Mouse (Mus musculus): Measurements from ENCODE around the gene Map3k14. TPM values are rescaled to one million over a fixed set of nuclear protein-coding genes. Genes with fewer than 3 reads are reported as not detected.

Map3k14 gene
- total and polyA plus RNA-seq, 2 experiments from 2014 or later, result 1.3 to 9.4 TPM

DNA sequence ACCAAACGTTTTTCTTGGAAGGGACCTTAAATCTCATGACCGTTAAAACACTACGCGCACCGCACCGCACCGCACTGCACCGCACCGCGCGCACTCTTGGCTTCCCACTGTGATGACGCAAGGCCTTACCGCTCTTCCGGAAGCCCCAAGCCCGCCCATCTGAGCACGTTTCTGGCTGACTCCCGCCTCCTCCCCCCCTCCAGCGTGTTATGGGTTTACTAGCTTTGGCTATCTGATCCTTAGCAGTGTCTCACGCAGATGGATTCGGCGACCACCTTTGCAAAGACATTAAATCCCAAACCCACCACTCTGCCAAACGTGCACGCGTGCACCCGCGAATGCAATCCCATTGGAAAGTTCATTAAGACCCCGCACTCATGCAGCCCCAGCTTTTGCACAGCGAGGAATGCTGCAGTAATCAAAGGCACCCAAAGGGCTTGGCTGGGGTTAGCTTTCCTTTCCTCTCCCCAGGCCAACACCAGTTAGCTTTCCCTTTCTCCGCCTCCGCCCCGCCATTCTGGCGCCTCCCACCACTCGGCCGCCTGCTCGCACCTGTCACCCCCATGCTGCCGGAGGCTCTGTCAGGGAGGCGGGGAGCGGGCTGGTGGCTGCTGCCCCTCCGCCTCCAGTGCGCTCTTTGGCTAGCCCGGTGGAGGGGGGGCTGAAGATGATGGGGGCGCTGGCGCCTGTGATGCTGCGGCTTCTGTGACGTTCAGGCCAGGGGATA is 49.3 kb downstream of the Map3k14 start, which contains the start of gene Spata32:
TSS of gene Spata32 (minus strand) at position 643 of the 727 bp plus-strand sequence.
- peak within 1 kb of the TSS; percentile 81 for H3K4me2 ChIP-seq (ENCODE audit: low read depth, low read length)
- WGBS, result under 1% methylated on average over 45 of the region's 45 CpGs
- peaks cover 17% of the 10 kb centered on the region for H3K36me3 ChIP-seq (replicated peaks; ENCODE audit: control insufficient read depth, insufficient read depth, low read length)
- TF ChIP-seq EP300 (IDR thresholded peaks at IDR 0.05; ENCODE audit: low read depth), result no peak
- no peak for TF ChIP-seq CTCF (IDR thresholded peaks at IDR 0.05; ENCODE audit: low read depth)
- peak within 1 kb of the TSS; percentile 48 for H3K4me3 ChIP-seq (ENCODE audit: low read depth, low read length)
- peak within 1 kb of the TSS; percentile 39 for H3K9ac ChIP-seq (replicated peaks; ENCODE audit: low read depth, low read length)
- H3K4me1 ChIP-seq (ENCODE audit: control insufficient read depth, insufficient read depth), result peaks cover 3% of the 10 kb centered on the region; the same call in 1 of the 2 replicates
- ATAC-seq (ENCODE audit: insufficient read depth, low read depth) (peak; percentile 61), DNase-seq (ENCODE audit: low spot score) (peak; percentile 31)
- H3K27ac ChIP-seq (ENCODE audit: low read depth), result no peak within 1 kb of the TSS
- no peaks in the 10 kb centered on the region for H3K27me3 ChIP-seq (ENCODE audit: control insufficient read depth, insufficient read depth, low read length)
- peaks cover 6% of the 10 kb centered on the region; the same call in 1 of the 2 replicates for H3K9me3 ChIP-seq (replicated peaks; ENCODE audit: control insufficient read depth, low read length)

DNA sequence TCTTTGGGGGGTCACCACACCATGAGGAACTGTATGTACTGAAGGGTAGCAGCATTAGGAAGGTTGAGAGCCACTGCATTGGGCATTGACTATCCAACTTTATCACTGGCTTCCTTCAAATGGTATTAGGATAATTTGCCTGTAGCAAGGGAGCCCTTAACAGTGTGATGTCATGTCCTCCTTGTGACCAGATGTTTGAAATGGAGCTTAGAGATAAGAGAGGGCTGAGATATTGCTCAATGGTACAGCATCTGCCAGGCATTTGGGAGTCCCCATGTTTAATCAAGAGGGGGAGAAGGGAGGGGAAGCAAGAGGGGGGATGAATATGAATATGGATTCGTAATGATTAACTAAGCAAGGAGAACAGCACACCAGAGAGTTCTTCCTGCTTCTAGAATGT is 51.9 kb downstream of the Map3k14 start:
- H3K4me1 ChIP-seq (ENCODE audit: control insufficient read depth, insufficient read depth), result peaks cover 3% of the 10 kb centered on the region; the same call in 1 of the 2 replicates
- DNase-seq (ENCODE audit: low spot score) (no peak), ATAC-seq (ENCODE audit: insufficient read depth, low read depth) (no peak)
- TF ChIP-seq CTCF (IDR thresholded peaks at IDR 0.05; ENCODE audit: low read depth) (no peak), EP300 (IDR thresholded peaks at IDR 0.05; ENCODE audit: low read depth) (no peak)
- H3K36me3 ChIP-seq (replicated peaks; ENCODE audit: control insufficient read depth, insufficient read depth, low read length), result peaks cover under 1% of the 10 kb centered on the region
- no peaks in the 10 kb centered on the region for H3K27me3 ChIP-seq (ENCODE audit: control insufficient read depth, insufficient read depth, low read length)
- peaks cover 6% of the 10 kb centered on the region; the same call in 1 of the 2 replicates for H3K9me3 ChIP-seq (replicated peaks; ENCODE audit: control insufficient read depth, low read length)
- H3K4me3 ChIP-seq (ENCODE audit: low read depth, low read length), result no peak overlapping the region
- 75% methylated on average over 1 of the region's 1 CpGs for WGBS
- H3K9ac ChIP-seq (replicated peaks; ENCODE audit: low read depth, low read length), result no peak overlapping the region
- H3K27ac ChIP-seq (ENCODE audit: low read depth), result no peak overlapping the region
- H3K4me2 ChIP-seq (ENCODE audit: low read depth, low read length), result no peak overlapping the region

DNA sequence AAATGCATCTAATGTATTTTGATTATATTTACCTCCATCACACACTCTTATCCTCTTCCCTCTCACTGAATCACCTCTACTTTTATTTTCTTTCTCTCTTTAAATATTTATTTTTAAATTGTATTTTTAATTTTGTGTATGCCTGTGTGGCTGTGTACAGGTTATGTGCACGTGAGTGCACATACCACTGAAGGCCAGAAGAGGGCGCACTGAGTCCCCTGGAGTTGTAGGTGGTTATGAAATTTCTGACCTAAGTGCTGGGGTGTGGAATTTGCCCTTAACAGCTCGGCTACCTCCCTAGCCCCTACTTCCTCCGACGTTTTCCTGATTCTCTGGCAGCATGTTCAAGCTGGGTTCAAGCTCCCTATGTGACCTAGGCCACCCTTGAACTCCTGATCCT is 53.6 kb downstream of the Map3k14 start:
- no peak for DNase-seq (ENCODE audit: low spot score)
- H3K9me3 ChIP-seq (replicated peaks; ENCODE audit: control insufficient read depth, low read length), result peaks cover 6% of the 10 kb centered on the region; the same call in 1 of the 2 replicates
- no peak for ATAC-seq (ENCODE audit: insufficient read depth, low read depth)
- TF ChIP-seq CTCF (IDR thresholded peaks at IDR 0.05; ENCODE audit: low read depth), result no peak
- TF ChIP-seq EP300 (IDR thresholded peaks at IDR 0.05; ENCODE audit: low read depth), result no peak
- H3K4me1 ChIP-seq (ENCODE audit: control insufficient read depth, insufficient read depth), result peaks cover 3% of the 10 kb centered on the region; the same call in 1 of the 2 replicates
- no peaks in the 10 kb centered on the region for H3K36me3 ChIP-seq (replicated peaks; ENCODE audit: control insufficient read depth, insufficient read depth, low read length)
- no peak overlapping the region for H3K4me2 ChIP-seq (ENCODE audit: low read depth, low read length)
- no peak overlapping the region for H3K9ac ChIP-seq (replicated peaks; ENCODE audit: low read depth, low read length)
- H3K27me3 ChIP-seq (ENCODE audit: control insufficient read depth, insufficient read depth, low read length), result no peaks in the 10 kb centered on the region
- no peak overlapping the region for H3K27ac ChIP-seq (ENCODE audit: low read depth)
- no peak overlapping the region for H3K4me3 ChIP-seq (ENCODE audit: low read depth, low read length)
- WGBS, result 84% methylated on average over 5 of the region's 5 CpGs

DNA sequence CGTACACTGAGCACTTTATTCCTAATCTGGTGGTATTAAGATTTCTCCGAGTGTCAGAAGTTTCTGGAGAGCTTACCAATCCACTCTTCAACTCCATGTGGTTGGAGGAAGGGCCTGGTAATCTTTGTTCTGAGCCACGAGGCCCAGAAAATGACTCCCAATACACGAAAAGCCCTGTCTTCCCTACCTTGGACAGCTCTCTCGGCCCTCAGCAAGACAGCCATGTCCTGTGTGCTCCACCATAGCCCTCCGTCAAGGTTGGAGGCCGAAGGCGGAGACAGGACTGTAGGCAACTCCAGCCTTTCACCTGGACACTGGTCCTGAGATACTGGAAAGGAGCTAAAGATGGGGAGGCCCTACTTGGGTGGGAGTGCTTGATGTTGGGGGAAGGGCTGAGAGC is 57.0 kb downstream of the Map3k14 start:
- WGBS, result 51% methylated on average over 8 of the region's 8 CpGs
- H3K9ac ChIP-seq (replicated peaks; ENCODE audit: low read depth, low read length), result no peak overlapping the region
- no peak for DNase-seq (ENCODE audit: low spot score)
- H3K4me2 ChIP-seq (ENCODE audit: low read depth, low read length), result no peak overlapping the region
- ATAC-seq (ENCODE audit: insufficient read depth, low read depth), result no peak
- no peaks in the 10 kb centered on the region for H3K4me1 ChIP-seq (ENCODE audit: control insufficient read depth, insufficient read depth)
- peaks cover 6% of the 10 kb centered on the region; the same call in 1 of the 2 replicates for H3K9me3 ChIP-seq (replicated peaks; ENCODE audit: control insufficient read depth, low read length)
- no peak overlapping the region for H3K4me3 ChIP-seq (ENCODE audit: low read depth, low read length)
- TF ChIP-seq EP300 (IDR thresholded peaks at IDR 0.05; ENCODE audit: low read depth) (no peak), CTCF (IDR thresholded peaks at IDR 0.05; ENCODE audit: low read depth) (no peak)
- no peaks in the 10 kb centered on the region for H3K36me3 ChIP-seq (replicated peaks; ENCODE audit: control insufficient read depth, insufficient read depth, low read length)
- no peaks in the 10 kb centered on the region; the same call in 1 of the 2 replicates for H3K27me3 ChIP-seq (ENCODE audit: control insufficient read depth, insufficient read depth, low read length)
- no peak overlapping the region for H3K27ac ChIP-seq (ENCODE audit: low read depth)

DNA sequence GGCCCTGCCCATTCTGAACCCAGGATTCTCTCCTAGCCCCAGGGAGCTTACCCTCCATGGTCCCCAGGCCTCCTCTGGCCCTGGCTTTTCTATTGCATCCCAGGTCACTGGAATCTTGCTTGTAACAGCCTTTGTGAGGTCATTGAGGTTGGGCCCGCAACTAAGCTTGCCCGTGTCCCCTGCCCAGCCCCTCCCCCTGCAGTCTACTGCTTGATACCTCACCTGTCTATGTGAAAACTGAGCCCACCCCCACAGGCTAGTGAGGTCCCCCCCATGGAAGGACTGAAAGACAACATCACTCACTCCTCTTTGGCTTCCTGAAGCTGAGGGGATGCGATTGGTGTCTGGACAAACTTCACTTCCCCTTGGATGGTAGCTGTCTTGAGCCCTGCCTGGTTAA is 58.8 kb downstream of the Map3k14 start, which contains the start of gene 1700023F06Rik:
TSS of gene 1700023F06Rik (minus strand) at position 101 of the 400 bp plus-strand sequence.
- Histone ChIP-seq H3K9ac (replicated peaks; ENCODE audit: low read depth, low read length) (no peak within 1 kb of the TSS), H3K27ac (ENCODE audit: low read depth) (no peak within 1 kb of the TSS), H3K4me3 (ENCODE audit: low read depth, low read length) (no peak within 1 kb of the TSS), H3K9me3 (replicated peaks; ENCODE audit: control insufficient read depth, low read length) (no peaks in the 10 kb centered on the region), H3K4me2 (ENCODE audit: low read depth, low read length) (no peak within 1 kb of the TSS), H3K36me3 (replicated peaks; ENCODE audit: control insufficient read depth, insufficient read depth, low read length) (no peaks in the 10 kb centered on the region), H3K4me1 (ENCODE audit: control insufficient read depth, insufficient read depth) (no peaks in the 10 kb centered on the region), H3K27me3 (ENCODE audit: control insufficient read depth, insufficient read depth, low read length) (no peaks in the 10 kb centered on the region; the same call in 1 of the 2 replicates)
- WGBS, result 87% methylated on average over 3 of the region's 3 CpGs
- ATAC-seq (ENCODE audit: insufficient read depth, low read depth) (no peak), DNase-seq (ENCODE audit: low spot score) (no peak)
- TF ChIP-seq CTCF (IDR thresholded peaks at IDR 0.05; ENCODE audit: low read depth) (no peak), EP300 (IDR thresholded peaks at IDR 0.05; ENCODE audit: low read depth) (no peak)
